Mouse (Mus musculus): ENCODE results near the gene Rps7.

GRCm38 (mm10) chr12:28638778-28639177, 3.0 kb upstream of the Rps7 start:
- TF ChIP-seq CTCF (IDR thresholded peaks at IDR 0.05; ENCODE audit: low read depth, low read length), result no peak
- no peak for TF ChIP-seq POLR2A (IDR thresholded peaks at IDR 0.05; ENCODE audit: extremely low read depth, insufficient read depth, low read length)

All from liver, adult 2 months (tissue).